Mouse (Mus musculus): ENCODE results near the gene Fam187a.
A peak's percentile ranks its signal among the peaks of the same experiment; 100 is the strongest.

The Fam187a gene

DNA sequence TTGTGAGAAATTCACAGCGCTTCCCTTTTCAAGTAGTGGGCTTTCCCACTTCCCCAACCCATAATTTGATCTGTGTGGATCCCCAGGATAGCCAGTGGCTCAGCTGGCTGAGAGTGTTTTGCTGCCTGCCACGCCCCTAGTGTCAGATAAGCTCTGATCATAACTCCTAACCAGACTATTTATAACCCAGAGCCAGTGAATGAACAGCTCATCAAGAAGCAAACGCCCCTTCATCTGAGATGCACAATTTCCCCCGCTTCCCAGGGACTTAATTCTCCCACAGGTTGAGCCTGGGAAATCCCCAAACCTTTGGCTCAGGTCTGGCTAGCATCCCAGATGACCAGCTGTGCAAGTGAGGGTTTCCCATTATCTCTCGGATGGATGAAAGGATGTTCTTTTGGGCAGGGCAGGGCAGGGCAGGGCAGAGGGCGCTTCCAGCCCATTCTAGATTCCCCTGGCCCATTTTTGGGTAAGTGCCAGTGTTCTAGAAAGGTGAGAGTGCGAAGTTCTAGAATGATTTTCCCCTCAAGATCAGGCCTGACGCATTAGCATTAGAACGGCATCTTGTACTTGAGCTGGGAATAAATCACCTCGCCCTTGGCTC, at the start of gene Fam187a:
Gene Fam187a (plus strand): TSS at position 554 of the 604 bp plus-strand sequence.
- no peak for DNase-seq (ENCODE audit: low spot score in 2 of 2)

DNA sequence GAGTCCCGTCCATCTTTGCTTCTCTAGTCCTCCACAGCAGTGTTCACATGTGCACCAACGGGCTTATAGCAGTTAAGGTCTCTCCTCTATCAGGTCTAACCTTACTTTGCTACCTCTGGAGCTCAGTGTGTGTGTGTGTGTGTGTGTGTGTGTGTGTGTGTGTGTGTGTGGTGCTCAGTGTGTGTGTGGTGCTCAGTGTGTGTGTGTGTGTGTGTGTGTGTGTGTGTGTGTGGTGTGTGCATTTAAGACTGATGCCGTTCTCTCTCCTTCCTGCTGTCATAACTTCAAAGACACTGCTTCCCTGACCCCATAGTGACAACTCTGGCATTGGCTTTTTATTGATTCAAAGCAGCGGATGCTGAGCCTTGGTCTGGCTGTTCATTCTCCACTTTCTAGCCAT, 49.4 kb upstream of the Fam187a start, which contains the start of gene Higd1b:
Gene Higd1b (plus strand): TSS at position 301 of the 400 bp plus-strand sequence.
- DNase-seq (ENCODE audit: low spot score in 2 of 2) = no peak

DNA sequence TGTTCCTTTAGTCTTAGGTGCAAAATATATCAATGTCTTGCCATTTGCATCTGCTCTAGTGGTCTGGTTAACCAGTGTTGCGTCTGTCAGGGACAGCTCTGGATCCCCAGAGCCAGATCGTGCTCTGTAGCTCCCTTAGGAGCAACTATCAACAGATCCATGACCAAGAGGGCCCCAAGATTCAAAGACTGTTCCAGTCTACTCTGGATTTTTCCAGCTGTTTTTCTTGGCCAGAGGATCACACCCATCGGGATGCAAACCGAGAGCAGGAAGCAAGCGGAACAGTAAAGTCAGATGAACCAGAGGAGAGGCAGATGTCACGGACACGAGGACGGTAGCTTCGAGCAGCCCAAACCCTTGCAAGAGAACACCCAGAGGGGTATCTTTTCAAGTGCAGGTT, 48.8 kb upstream of the Fam187a start:
- DNase-seq (ENCODE audit: low spot score in 2 of 2) = no peak

DNA sequence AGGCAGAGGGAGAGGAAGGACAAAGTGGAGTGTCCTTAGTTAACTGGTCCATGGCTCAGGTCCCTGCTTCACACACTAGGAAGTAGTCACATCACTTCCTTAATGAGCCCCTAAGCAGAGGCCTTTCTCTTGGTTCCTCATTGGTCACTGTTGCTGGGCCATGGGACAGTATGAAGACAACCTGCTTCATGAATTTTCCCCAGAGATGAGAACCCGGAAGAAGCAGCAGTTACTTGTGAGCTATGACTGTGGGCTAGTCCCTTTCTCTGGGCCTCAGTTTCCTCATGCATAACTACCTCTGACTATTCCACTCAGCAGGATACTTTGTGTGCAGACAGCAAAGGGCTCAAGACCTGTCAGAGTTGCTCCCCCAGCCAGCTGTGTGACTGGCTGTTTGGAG, 47.6 kb upstream of the Fam187a start:
- no peak for DNase-seq (ENCODE audit: low spot score in 2 of 2)

DNA sequence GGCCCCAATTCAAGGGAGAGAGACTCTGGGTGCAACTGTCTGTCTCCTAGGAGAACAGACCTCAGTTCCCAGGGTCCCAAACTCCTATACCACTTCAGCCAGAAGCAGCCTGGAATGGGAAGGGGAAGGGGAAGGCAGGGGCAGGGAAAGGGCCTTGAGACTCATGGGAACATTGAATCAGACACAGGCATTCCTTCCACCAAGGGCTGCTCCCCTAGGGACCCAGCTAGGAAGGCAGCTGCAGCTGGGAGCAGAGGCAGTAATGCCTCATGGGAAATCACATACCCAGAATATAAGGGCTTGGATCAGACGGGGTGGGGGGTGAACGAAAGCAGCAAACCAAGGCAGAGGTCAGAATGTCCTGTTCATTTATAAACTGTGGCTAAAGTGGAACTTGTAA, 46.8 kb upstream of the Fam187a start:
- no peak for DNase-seq (ENCODE audit: low spot score in 2 of 2)

DNA sequence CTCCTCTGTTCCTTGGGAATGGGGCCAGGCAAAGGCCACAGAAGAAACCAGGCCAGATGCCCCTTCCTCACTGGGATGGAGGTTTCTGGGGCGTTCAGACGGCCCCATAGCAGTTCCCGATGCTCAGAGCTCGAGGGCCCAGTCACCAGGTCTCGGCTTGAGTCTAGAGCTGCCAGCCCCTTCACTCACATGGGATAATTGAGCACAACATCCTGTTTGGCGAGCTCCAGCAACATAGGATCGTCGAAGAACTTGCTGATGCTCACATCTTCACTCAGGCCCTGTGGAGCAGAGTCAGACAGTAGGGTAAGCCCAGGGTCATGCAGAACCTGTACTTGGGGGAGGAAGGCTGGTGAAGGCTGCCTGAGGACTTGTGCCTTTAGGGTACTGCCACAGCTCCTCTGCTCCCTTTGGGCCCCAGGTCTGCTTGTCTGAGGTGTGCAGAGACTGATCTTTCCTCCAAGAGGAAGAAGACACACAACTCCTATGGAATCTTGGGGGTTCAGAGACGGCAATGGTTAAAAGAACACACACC, 46.3 kb upstream of the Fam187a start:
- DNase-seq (ENCODE audit: low spot score in 2 of 2) = no peak

DNA sequence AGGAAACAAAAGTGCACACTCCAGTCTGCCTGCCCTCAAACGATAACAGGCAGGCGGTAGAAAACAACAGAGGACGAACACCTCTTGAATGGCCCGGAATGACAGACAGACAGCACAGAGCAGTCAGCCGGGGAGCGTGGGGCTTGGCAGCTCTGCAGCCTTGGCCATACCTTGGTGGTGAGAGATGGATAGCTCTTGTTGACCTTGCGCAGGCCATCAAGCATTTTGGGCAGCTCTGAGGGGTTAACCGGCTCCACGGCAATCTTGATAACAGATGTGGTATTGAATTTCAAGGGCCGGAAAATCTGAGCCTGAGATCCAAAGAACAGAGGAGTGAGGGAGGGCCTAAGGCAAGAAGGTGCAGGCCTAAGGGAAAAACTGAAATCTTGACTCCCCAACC, 39.0 kb upstream of the Fam187a start:
- no peak for DNase-seq (ENCODE audit: low spot score in 2 of 2)

DNA sequence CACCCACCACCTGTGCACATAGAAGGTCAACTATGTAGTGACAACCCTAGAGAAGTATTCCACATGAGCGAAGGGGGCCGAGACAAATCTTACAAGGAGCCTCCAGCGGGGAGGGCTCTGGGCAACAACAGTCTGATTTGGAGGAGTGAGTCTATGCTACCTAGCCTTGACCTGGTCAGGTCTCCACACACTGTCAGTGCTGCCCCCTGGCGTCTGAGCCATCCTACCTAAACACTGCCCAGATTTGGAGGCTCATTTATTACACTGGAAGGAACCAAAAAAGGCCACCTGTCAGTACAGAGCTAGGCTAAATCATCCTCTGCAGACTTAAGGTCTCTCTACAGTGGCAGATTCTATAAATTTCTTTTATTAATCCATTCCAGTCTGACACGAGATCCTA, 33.1 kb upstream of the Fam187a start:
- DNase-seq (ENCODE audit: low spot score in 2 of 2) = peak; percentile 35 to 48

DNA sequence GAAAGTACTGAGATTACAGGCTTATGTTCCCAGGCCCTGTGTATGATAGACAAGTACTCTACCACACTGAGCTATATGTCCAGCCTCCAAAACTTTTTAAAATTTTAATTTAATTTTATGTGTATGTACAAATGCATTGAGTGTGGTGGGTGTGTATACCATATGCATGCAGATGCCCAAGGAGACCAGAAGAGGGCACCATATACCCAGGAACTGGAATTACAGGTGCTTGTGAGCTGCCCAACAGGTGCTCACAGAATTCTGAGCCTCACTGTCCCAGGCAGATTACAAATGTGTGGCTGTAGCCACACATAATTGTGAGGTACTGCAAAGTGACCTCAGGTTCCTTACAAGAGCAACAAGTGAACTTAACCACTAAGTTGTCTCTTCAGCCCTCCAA, 31.2 kb upstream of the Fam187a start:
- DNase-seq (ENCODE audit: low spot score in 2 of 2) = no peak

DNA sequence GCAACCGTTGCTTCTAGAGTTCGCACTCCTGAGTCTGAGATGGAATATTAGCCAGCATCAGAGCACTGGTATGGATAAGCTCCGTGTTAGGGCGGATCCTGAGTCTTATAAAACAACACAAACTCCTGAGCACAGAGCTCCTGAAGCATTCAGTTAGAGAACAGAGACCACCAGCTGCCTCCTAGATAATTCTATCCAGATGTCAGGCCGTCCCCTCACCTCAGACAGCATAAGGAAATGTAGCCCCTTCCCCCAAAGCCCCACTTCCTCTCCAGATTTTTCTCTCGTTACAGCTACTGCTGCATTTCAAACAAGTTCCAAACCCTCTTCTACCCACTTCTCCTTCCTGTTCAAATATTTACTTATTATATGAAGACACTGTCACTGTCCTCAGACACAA, 29.0 kb upstream of the Fam187a start:
- DNase-seq (ENCODE audit: low spot score in 2 of 2) = no peak

DNA sequence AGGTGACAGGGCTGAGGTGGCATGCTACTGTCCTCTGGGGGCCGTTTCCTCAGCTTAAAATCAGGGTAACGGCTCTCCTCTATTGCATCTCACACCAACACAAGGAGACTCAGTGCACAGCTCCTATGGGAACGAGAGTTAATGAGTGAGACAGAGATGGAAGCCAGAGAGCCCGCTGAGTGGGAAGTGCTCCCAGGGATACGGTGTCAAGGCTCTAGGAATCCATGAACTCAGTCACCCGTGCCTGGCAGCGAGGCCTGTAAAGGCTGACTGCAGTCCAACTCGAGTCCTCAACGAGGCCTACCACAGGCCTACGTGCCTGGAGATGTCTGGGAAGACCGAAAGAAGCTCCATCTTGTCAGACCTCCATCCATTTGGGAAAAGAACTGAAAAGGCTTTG, 26.0 kb upstream of the Fam187a start:
- no peak for DNase-seq (ENCODE audit: low spot score in 2 of 2)

DNA sequence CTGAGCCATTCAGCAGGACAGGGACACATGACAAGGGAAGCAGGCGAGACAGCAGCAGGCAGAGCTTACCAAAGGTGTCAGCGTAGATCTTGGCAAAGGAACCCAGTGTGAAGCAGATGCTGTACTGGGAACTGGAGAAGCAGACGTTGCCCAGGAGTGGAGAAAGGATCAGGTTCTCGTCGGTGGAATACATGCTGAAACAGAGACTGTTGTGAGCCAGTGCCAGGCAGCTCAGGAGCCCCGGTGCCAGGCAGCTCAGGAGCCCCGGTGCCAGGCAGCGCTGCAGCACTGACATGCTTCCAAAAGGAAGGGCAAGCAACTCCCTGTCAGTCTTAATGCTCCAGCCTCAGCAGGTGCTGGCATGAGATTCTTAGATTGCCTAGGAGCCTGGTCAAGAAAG, 25.0 kb upstream of the Fam187a start:
- DNase-seq (ENCODE audit: low spot score in 2 of 2) = peak; percentile 34 to 50

DNA sequence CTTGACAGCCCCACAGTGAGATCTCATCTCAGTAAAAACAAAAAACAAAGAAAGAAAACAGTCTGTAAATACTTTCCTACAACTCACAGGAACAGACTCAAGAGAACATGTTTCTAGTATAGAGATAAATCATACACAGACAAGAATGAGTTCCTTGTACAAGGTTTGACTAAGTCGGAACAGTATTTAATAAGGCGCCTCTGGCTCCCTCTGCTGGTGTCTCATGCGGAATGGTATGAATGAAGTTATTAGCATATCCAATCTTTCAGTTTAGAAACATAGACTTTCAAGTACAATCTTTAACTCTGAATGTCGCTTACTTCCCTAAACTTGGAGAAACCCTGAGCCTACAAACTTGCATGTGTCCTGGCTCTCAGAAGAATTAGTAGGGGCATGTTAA, 20.7 kb upstream of the Fam187a start:
- DNase-seq (ENCODE audit: low spot score in 2 of 2) = peak; percentile 81 to 82

DNA sequence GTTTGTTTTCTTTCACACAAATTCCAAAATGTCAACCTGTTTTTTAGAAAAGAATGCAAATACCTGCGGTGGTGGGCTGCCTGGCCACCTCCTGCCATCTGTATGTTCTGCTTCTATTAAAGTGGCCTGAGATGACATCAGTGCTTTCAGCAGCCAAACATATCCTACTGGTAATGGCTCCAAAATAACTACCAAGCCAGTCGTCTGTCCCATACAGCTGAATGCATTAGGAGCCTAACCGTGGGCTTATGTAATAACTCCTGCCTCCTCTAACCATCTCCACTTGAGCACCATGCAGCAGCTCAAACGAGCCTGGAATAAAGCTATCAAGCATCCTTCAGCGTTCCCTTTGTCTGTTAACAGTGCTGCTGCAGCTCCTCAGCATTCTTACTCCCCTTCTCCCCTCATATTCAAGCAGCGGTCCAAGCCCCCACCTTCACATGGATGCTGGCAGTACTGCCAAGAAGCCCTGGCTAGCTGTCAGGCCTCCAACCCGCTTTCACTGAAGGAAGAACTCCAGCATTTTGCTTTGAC, 10.1 kb upstream of the Fam187a start:
- DNase-seq (ENCODE audit: low spot score in 2 of 2) = peak; percentile 67 to 73

DNA sequence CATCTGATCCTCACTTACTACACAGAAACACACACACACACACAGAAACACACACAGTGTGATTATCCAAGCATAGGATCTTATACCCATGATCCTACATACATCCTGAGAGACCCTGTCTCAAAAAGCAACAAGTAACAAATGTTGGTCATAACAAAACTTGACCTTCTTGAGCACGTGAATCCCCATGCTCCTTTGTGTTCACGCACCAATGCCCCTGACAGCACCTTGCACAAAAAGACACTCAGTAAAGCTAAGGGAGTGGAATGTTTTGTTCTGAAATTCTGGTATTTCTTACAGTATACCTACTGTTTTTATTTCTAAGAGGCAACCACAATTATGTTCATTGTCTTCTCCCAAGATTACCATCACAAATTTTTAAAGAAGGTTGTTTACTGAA, 5.4 kb upstream of the Fam187a start:
- DNase-seq (ENCODE audit: low spot score in 2 of 2) = no peak

DNA sequence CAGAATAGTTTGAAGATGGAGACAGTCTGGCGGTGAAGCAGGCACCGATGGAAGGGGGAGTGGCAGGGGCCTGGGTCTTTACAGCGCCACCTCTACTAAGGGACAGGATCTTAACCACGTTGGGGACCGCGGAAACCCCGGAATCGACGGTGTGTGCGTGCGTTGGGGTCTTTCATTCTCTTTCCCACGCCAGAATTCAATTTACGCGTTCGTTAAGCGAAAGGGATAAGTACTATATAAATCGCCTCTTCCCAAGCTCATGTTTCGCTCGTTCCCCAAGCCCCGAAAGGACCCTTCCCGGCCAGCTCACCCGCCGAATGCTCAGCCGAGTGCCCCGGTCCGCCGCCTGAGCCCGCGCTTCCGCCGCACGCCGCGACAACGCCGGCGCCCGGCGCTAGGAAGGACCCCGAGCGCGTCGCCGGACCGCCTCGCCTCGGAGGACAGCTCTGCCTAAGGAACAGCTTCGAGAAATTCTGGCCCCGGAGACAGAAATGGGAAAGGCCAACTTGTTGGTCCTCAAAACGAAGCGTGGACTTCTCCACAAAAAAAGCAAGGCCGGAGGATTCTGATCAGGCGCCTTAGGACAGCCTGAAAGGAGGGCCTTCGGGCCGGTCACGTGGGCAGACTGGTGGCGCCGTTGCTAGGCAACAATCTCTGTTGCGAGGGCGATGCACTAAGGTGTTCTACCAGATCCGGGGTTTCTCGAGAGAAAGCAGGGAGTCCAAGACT, 4.2 kb upstream of the Fam187a start, which contains the start of the genes Eftud2 and Ccdc103:
Gene Eftud2 (minus strand): TSS at position 401 of the 729 bp plus-strand sequence.
Gene Ccdc103 (plus strand): TSS at position 620 of the 729 bp plus-strand sequence.
- peak; percentile 96 for DNase-seq (ENCODE audit: low spot score in 2 of 2)

DNA sequence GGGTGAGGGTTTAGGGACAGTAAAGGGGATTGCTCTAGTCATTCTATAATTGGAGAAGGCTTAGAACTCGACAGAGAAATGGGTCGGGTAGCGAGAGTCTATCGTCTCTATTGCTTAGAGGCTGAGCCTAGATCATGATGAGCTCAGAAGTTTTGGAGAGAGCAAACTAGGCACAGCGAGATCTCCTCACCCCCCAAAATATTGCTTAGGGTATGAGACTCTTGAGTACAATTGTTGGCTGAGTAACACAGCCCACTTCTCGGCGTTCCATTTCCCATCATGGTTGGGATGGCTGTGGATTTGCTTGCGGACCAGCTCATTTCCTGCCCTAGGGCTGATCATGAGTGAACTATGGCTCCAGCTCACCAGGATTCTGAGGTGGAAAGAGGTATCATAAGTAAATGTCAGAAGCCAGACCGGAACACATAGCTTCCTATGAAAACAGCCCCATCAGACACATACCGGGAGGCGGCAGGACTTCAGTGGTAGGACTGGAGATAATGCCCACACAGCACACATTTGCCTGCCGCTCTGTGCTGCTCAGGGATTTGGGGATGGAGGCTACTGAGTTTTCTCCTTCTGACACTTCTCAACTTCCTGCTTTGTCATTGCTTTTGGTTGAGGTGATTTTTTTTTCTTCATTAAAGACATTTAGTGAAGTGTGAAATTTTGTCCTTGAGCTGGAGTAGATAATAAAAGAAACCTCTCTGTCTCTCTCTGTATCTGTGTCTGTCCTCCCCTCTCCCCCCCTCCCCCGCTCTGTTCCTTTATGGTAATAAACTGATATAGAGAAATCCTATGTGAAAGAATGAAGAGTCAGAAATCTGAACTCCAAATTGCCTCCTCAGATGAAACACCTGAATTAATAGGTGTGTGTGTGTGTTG, 3.4 kb upstream of the Fam187a start:
- peak in 1 of 2 experiments; percentile 39 for DNase-seq (ENCODE audit: low spot score in 2 of 2)

DNA sequence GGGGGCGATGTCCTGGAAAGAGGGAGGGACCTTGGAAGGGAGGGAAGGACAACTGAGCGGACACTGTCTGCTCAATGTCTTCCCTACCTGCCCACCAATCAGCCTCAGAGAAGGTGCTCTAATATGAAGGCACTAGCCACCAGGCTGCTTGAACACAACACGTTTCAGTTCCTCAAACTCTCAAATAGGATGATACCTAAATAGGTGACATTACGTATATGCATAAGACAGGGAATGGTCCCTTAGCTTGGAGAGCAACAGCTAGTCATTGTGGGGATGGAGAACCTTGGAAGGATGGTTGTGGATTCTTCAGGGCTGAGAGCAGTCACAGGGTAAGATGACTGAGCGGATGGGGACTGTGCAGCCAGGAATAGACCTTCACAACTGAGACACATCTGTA, 2.5 kb downstream of the Fam187a start:
- no peak for DNase-seq (ENCODE audit: low spot score in 2 of 2)

DNA sequence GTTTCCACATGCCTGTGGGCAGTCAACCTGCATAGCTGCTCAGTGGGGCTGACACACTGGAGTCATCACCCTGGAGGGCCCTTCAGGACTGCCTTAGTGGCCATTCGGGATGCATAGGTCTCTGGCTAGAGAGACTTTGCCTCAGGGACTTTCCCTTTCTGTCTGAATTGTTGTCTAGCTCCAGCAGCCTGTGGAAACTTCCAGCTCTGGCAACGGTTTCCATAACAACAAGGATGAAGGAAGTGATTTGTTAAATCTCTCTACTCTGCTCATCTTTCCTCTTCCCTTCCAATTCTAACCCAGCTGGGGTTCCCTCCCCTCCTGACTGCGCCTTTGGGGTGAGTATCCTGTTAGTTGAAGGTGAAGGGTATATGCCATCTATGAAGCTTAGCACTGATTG, 3.2 kb downstream of the Fam187a start:
- peak; percentile 66 to 67 for DNase-seq (ENCODE audit: low spot score in 2 of 2)

DNA sequence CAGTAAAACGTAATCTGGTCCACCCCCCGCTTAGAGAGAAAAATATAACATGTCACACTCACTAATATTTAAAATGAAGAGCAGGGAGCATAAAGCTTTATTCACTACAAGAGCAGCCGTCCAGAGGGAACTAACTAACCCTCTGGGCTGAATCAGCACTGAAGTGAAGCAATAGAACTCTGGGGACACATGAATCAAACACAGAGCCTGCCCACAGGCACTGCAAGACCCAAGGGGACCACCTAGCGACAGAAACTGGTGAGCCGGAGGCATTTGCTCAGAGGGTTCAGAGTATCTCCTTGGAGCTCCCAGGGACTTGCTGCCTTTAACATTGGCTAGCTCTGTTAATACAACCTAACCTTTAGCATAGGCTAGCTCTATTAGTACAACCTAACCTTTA, 5.1 kb downstream of the Fam187a start:
- no peak for DNase-seq (ENCODE audit: low spot score in 2 of 2)

DNA sequence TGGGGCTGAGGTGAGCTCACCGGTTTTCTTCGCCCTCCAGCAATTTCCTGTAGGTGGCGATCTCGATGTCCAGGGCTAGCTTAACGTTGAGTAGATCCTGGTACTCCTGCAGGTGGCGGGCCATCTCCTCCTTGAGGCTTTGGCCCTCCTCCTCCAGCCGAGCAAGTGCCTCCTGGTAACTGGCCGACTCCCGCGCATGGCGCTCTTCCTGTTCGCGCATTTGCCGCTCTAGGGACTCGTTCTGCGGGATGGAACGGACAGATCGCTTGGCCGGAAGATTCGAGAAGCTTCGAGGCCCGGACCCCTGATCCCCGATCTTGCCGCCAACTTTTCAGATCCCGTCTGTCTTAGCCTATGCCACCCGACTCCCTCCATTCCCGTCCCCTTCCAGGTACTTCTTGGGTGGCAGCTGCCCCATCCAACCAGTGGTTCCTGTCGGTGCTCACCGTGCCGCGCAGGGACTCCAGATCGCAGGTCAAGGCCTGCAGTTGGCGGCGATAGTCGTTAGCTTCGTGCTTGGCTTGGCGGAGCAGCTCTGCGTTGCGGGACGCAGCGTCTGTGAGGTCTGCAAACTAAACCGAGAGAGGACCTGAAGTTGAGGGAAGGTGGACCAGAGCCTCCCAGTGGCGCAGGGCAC, 8.2 kb downstream of the Fam187a start:
- DNase-seq (ENCODE audit: low spot score in 2 of 2) = peak in 1 of 2 experiments; percentile 34

Measured in right cerebral cortex, adult 2 months (tissue).